Mouse (Mus musculus) heart, embryonic 14.5 days (tissue): ENCODE results near the gene Mff. TPM values are rescaled to one million over a fixed set of nuclear protein-coding genes. Genes with fewer than 3 reads are reported as not detected.

Experiments
- ATAC-seq: fragments of 200-750 bp; cut with Nextera tagmentation; 2 replicates; pipeline ENCODE4 v1.8.0; 2017; ENCODE audit warnings: low read depth, moderate TSS enrichment; ENCODE audit not compliant: insufficient number of reproducible peaks, insufficient read depth, low FRiP score
- H3K27ac ChIP-seq, 2 experiments: fragments of 200-500 bp in 1 of 2; fragments of 300-500 bp in 1 of 2; sonication (generic) in 1 of 2; replicated peaks in 1 of 2; 2 replicates each; pipeline ENCODE4 v1.5.1; 2012 to 2014; ENCODE audit warnings: low read depth in 2 of 2, low read length in 2 of 2, control low read depth in 1 of 2, mild to moderate bottlenecking in 1 of 2, mixed read lengths in 1 of 2; ENCODE audit not compliant: control insufficient read depth in 1 of 2, insufficient read depth in 1 of 2
- H3K27me3 ChIP-seq: fragments of 300-500 bp; sonication (generic); 2 replicates; pipeline ENCODE4 v1.6.1; 2014; ENCODE audit warnings: mild to moderate bottlenecking, low read length, control low read depth; ENCODE audit not compliant: control insufficient read depth, insufficient read depth
- H3K36me3 ChIP-seq: fragments of 300-500 bp; sonication (generic); 2 replicates; pipeline ENCODE4 v1.6.1; 2014; ENCODE audit warnings: mild to moderate bottlenecking, control low read depth, low read length, mixed read lengths; ENCODE audit not compliant: control insufficient read depth, insufficient read depth
- H3K4me1 ChIP-seq, 2 experiments: fragments of 200-500 bp in 1 of 2; fragments of 300-500 bp in 1 of 2; sonication (generic) in 1 of 2; 2 replicates each; pipeline ENCODE4 v1.6.1; 2012 to 2014; ENCODE audit warnings: low read length in 2 of 2, control low read depth in 1 of 2, mixed read lengths in 1 of 2; ENCODE audit not compliant: control insufficient read depth in 2 of 2, insufficient read depth in 2 of 2
- H3K4me2 ChIP-seq: fragments of 300-500 bp; sonication (generic); 2 replicates; pipeline ENCODE4 v1.6.1; 2014; ENCODE audit warnings: mild to moderate bottlenecking, low read length
- H3K4me3 ChIP-seq, 2 experiments: fragments of 200-500 bp in 1 of 2; fragments of 300-500 bp in 1 of 2; sonication (generic) in 1 of 2; 2 replicates each; pipeline ENCODE4 v1.5.1; 2012 to 2014; ENCODE audit warnings: low read length in 2 of 2, mild to moderate bottlenecking in 2 of 2, control low read depth in 1 of 2, low read depth in 1 of 2, moderate library complexity in 1 of 2; ENCODE audit not compliant: control insufficient read depth in 1 of 2, insufficient read depth in 1 of 2
- H3K9ac ChIP-seq: fragments of 300-500 bp; sonication (generic); 2 replicates; pipeline ENCODE4 v1.6.1; 2014; ENCODE audit warnings: mild to moderate bottlenecking, low read length
- H3K9me3 ChIP-seq: fragments of 300-500 bp; sonication (generic); 2 replicates; pipeline ENCODE4 v1.6.1; 2016; ENCODE audit warnings: low read length, control low read depth; ENCODE audit not compliant: control insufficient read depth
- WGBS: fragments of 180-500 bp; shearing (Covaris S2); extraction: QIAGEN DNeasy Blood & Tissue Kit; methylation state at CpG from one replicate; pipeline ENCODE4 v1.1.7; 2014; 5-methylcytosine and 5-hydroxymethylcytosine counted together
- polyA plus RNA-seq: library from polyadenylated mRNA; unstranded; fragments of >200 nt; fragmentation: Nextera tagmentation; extraction: Ambion mirVana; gene quantifications from 2 replicates; pipeline ENCODE4 v1.2.1, GENCODE M21; 2014

The Mff gene
- polyA plus RNA-seq, 1 experiment from 2014 or later = 246 TPM

GRCm38 (mm10) chr1:82798304-82798703 lies 73.6 kb downstream of the Mff start:
- no peak overlapping the region for H3K4me2 ChIP-seq
- H3K27ac ChIP-seq = no peak overlapping the region
- peaks cover 3 to 6% of the 10 kb centered on the region in 2 experiments; a peak in 2 of 4 replicates for H3K4me1 ChIP-seq
- WGBS = 76% methylated on average over 5 of the region's 5 CpGs
- H3K9me3 ChIP-seq = no peaks in the 10 kb centered on the region
- no peak overlapping the region for H3K9ac ChIP-seq
- ATAC-seq = no peak
- H3K4me3 ChIP-seq = no peak overlapping the region
- H3K36me3 ChIP-seq = no peaks in the 10 kb centered on the region
- H3K27me3 ChIP-seq = no peaks in the 10 kb centered on the region

- ATAC-seq = no peak
- H3K4me1 ChIP-seq = peaks cover 3 to 6% of the 10 kb centered on the region in 2 experiments; a peak in 2 of 4 replicates
- WGBS = 81% methylated on average over 4 of the region's 4 CpGs
These were observed 74.2 kb downstream of the Mff start for GRCm38 (mm10) chr1:82798922-82799321.

GRCm38 (mm10) chr1:82801105-82801783 lies 76.6 kb downstream of the Mff start:
- no peak overlapping the region for H3K27ac ChIP-seq
- 64% methylated on average over 12 of the region's 12 CpGs for WGBS

More at GRCm38 (mm10) chr1:82798922-82799321, 74.2 kb downstream of the Mff start:
- Histone ChIP-seq H3K9ac (no peak overlapping the region), H3K4me3 (no peak overlapping the region), H3K36me3 (no peaks in the 10 kb centered on the region), H3K27ac (no peak overlapping the region), H3K9me3 (no peaks in the 10 kb centered on the region), H3K4me2 (no peak overlapping the region), H3K27me3 (no peaks in the 10 kb centered on the region)

More at GRCm38 (mm10) chr1:82801105-82801783, 76.6 kb downstream of the Mff start:
- no peaks in the 10 kb centered on the region for H3K36me3 ChIP-seq
- H3K4me3 ChIP-seq = no peak overlapping the region
- H3K4me2 ChIP-seq = no peak overlapping the region
- no peaks in the 10 kb centered on the region for H3K27me3 ChIP-seq
- H3K4me1 ChIP-seq = peaks cover under 1 to 4% of the 10 kb centered on the region in 2 experiments; a peak in 2 of 4 replicates
- ATAC-seq = no peak
- no peaks in the 10 kb centered on the region for H3K9me3 ChIP-seq
- H3K9ac ChIP-seq = no peak overlapping the region

Other genes with a start within 250 kb of the Mff start
- gene Col4a4, start 138.0 kb upstream of the Mff start, polyA plus RNA-seq = 0.42 and 0.59 TPM in 2 replicates
- 0.55 and 0.72 TPM in 2 replicates for gene Col4a3, start 138.0 kb upstream of the Mff start, polyA plus RNA-seq
- gene Tm4sf20, start 43.6 kb downstream of the Mff start, polyA plus RNA-seq = not detected in 2 replicates
- gene Gm47791, start 46.4 kb downstream of the Mff start, polyA plus RNA-seq = not detected in 2 replicates
- gene Agfg1, start 114.6 kb downstream of the Mff start, polyA plus RNA-seq = 38.6 and 44.6 TPM in 2 replicates
- gene A030005L19Rik, start 188.4 kb downstream of the Mff start, polyA plus RNA-seq = not detected in 2 replicates
- not detected in 2 replicates for gene A030014E15Rik, start 200.0 kb downstream of the Mff start, polyA plus RNA-seq
- not detected in 2 replicates for gene Gm6217, start 206.5 kb downstream of the Mff start, polyA plus RNA-seq
- not detected in 2 replicates for gene A030003K21Rik, start 218.5 kb downstream of the Mff start, polyA plus RNA-seq
- gene Gm7544, start 231.1 kb downstream of the Mff start, polyA plus RNA-seq = not detected in 2 replicates
- not detected in 2 replicates for gene Gm47955, start 235.4 kb downstream of the Mff start, polyA plus RNA-seq